Mouse (Mus musculus) right cerebral cortex, postnatal 25 days (tissue): Measurements from ENCODE around the gene Pla2g16.
A peak's percentile ranks its signal among the peaks of the same experiment; 100 is the strongest.

Experiments
- DNase-seq: peaks from one replicate; pipeline ENCODE4 v3.0.0; 2022

Gene Pla2g16

DNA sequence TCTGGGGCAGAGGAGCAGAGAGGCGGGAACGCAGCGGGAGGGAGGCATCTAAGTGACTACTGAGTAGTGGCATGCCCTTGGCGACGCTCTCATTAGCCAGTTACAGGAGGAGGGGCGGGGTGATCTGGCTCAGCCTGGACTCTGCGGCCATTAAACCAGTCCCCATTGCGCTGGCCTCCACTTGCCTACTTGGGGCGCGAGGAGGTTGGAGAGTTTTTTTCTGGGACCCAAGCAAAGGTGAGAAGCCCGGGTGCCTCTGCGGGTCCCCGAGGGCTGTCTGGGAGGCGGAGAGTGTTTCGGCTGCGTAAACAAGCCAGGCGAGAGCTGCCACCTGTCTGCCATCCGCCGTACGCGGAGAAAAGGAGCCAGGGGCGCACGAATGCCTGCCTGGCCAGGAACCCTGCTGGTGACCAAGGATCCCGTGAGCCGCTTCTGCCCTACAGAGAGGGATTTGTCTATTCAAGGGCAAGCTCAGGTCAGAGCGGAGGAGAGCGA lies at the start of gene Pla2g16:
Pla2g16 (plus strand) TSS at position 132 of the 495 bp plus-strand sequence.
- no peak for DNase-seq

DNA sequence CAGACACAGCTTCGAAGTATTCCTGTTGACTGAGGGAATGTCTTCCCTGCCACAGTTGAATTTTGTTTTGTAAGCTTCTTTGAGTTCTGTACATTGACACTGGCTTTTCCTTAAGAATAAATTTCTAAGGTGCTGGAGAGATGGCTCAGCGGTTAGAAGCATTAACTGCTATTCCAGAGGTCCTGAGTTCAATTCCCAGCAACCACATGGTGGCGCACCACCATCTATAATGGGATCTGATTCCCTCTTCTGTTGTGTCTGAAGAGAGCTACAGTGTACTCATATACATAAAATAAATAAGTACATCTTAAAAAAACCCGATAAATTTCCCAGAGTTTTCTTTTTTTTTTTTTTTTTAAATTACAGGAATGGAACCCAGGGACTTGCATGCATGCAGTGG lies 49.2 kb upstream of the Pla2g16 start:
- no peak for DNase-seq

DNA sequence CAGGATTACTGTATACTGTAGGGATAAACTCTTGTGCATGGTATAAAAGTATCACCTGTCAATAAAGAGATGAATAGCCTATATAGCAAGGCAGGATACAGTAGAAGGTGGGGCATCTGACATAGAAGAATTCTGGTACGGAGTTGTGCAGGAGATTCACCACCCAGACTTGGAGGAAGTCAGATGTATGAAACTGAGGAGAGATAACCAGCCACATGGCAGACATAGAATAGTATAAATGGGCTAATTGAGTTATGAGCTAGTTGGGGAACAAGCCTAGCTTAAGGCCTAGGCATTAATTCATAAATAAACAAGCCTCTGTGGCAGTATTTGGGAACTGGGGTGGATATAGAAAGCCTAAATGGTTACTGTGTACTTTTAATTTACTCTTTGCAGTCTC lies 40.8 kb upstream of the Pla2g16 start:
- DNase-seq: no peak

DNA sequence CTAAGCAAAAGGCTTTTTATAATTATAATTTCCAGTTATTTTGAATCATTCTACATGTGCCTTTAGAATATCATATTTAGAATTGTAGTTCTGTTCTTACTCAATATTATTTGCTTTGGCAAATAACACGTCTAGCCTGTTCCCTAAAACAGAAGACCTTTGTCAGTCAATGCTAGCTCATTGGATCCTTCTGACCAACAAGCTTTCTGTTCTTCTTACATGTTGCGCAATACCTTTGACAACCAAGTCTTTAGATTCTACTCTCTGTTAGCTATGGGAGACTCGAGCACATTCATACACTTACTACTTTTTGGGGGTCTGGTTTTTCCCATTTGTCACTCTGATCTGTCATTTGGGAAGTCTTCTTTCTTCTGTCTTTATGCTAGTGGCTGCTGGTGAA lies 35.6 kb upstream of the Pla2g16 start:
- DNase-seq: no peak

DNA sequence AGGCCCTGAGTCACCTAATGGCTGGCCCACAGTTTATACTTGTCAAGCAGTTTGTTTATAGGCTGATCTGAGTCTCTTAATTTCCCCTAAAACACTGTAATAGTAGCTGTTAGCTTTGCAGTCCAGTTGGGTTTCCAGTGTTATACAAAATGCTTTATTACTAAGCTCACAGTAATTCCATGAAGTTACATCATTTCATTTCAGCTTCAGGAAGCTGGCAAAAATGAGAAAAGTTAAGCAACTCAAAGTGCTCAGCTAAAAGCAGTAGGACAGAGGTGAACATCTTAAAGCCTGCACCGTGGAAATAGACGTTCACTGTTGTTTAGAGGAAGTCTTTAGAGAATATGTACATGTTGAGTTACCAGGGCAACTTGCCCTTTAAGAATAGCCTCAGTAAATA lies 34.4 kb upstream of the Pla2g16 start:
- no peak for DNase-seq

DNA sequence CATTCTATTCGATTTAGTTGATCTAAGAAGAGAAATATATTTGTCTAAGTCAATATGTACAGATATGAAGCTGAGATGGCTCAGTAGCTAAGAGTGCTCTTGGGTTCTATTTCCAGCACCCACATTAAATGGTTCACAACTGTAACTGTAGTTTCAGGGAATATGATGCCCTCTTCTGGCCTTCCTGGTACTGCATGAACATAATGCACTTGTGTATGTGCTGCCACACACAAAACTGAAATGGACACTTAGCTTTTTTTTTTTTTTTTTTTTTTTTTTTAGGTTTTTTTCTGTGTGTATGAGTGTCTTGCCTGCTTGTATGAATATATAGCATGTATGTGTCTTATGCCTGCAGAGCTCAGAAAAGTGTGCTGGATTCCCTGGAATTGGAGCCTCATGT lies 34.0 kb upstream of the Pla2g16 start:
- no peak for DNase-seq

DNA sequence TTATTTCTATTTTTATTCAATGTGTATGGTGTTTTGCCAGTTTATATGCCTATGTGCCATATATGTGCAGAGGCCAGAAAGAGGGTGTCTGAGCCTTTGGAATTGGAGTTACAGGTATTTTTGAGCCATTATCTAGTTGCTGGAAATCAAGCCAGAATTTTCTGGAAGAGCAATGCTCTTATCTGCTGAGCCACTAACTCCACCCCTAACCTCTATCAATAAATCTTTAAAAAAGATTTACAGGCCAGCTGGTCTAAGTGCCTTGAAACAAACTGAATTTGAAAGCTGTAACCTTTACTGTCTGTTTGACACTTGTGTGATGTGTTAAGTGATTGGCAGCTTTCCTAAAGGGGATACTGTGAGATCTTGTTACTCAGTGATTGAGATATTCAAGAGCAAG lies 33.5 kb upstream of the Pla2g16 start:
- no peak for DNase-seq

DNA sequence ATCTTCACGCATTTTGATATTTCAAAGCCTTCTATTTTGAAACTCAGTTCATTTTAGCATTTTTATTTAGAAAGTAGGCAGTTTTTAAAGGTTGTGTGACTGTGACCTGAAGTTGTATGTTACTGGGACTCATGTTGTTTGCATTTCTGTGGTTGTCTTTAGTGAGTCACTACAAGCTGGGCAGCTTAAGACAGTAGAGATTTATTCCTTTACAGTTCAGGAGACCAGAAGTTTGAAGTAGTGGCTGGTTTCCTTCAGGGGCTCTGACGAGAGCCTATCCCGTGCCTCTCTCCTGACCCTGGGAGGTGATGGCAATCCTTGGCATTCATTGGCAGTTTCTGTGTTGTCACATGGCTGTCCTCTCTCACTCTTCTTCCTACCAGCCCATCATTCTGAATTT lies 32.4 kb upstream of the Pla2g16 start:
- no peak for DNase-seq

DNA sequence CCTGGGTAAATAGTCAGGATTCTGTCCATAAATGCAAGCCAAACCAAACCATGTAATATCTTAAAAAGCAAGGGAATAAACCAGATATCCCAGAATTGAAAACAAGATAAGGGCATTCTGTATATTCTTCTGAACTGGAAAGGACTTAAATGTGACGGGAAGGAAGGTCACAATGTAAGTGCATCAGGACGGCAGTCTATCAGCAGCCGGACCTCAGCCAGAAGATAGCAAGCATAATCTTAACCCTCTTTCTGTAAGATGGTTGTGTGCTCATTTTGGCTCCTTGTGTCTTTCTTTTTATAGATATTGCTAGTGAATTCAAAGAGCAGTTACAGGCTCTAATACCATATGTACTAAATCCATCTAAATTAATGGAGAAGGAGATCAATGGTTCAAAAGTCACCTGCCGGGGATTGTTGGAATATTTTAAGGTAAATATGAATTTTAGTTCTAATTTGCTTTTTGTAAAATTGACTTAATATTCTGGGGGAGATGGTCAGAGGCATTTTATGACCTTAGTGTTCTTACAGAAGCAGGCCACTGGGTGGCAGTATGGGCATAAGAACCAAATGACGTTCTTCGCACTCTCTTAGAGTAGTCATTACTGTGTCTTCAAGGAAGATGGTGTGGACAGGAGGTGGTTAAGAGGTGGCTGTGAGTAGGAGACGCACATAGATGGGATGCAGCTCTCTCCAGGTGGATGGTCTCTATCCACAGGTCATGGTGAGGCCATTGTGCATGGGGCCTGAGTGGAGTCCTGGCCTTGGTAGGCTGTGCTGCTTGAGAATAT lies 28.4 kb upstream of the Pla2g16 start:
- peak; percentile 52 for DNase-seq

DNA sequence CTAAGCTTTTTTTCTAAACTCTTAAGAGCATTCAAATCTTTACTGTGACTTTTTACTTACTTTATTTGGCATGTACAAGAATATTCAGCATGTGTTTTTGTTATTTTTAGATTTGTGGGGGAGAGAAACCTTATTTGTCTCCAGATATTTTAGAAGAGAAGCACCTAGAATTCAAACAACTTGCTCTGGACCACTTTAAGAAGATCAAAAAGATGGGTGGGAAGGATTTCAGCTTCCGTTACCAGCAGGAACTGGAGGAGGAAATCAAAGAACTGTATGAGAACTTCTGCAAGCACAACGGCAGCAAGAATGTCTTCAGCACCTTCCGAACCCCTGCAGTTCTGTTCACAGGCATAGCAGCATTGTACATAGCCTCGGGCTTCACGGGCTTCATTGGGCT lies 25.4 kb upstream of the Pla2g16 start:
- DNase-seq: no peak

DNA sequence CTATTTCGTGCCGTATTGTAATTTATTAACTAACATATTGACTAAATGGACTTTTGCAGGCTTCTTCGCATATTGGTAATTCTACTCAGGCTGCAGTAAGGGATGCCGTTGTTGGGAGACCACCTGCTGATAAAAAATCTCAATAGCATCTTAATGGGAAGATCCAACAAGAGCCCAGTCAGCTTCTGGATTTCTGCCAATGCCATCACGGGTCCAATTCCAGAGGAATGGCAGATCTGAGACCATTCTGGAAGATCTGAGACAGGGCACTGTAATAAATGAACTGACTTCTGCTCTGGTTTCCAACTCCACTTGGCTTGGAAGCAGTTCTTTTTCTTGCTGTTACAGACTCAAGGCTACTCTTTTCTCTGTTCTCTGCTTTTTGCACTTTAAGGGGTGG lies 23.4 kb upstream of the Pla2g16 start:
- no peak for DNase-seq

DNA sequence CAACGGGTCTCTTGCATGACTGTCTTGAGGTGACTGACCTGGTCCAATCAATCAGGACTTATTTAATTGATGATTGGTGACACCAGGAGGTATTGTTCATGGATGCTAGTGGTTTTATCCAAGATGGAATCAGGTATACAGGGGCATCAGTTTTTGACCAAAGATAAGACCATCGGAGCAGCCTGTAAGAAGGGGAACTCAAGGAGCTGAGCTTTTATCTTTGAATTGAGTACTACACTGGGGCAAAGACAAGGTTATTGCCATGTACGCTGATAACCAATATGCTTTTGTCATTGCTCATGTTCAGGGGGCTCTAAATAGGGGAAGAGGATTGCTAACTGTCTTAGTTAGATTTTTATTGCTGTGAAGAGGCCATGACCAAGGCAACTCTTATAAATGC lies 8.3 kb upstream of the Pla2g16 start:
- DNase-seq: no peak

DNA sequence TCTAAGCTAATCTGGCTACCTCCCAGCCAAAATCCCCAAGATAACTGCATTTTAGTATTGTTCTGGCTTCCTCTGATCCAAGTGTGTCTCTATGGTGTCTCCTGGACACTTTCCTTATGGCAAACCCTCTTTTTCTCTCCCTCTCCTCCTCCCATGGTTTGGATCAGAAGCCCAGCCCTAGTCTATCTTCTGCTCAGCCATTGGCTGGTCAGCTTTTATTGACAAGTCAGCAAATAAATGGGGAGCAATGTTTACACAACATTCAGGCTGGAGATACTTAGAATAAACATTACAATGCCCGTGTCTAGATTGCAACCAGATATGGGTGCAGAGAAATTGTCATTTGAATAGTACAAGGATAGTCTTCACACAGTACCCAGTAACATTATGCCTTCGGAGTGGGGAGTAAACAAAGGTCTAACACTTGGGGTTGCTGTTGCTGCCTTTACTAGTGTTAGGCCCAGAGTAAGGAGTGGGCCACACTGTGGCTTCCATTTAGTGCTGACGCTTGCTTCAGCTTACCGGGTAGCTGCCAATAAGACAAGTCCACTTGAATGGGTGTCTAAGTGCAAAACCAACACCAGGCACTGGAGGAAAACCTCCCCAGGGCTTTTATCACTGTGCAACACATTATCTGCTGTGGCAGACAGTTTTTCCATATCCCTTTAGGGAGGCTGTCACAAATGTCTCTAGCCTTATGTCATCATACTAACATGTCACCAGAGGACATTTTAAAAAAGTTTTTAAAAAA lies 5.5 kb upstream of the Pla2g16 start:
- no peak for DNase-seq

DNA sequence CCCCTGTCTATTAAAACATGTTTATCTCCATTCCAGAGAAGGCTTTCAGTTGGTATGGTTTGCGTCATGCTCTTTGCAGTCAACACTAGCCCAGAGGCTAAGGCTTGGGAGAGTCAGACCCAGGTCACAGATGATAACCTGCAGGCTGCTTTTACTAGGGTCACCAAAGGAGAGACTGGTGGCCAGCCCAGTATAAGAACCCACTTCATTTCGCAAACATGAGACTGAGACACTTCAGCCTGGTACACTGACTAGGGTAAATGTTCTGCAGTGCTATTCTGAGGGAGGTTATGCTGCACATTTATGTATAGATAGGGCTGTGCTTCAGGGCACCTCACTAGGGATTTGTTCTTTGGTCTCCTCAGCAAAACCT lies 5.0 kb upstream of the Pla2g16 start:
- no peak for DNase-seq

DNA sequence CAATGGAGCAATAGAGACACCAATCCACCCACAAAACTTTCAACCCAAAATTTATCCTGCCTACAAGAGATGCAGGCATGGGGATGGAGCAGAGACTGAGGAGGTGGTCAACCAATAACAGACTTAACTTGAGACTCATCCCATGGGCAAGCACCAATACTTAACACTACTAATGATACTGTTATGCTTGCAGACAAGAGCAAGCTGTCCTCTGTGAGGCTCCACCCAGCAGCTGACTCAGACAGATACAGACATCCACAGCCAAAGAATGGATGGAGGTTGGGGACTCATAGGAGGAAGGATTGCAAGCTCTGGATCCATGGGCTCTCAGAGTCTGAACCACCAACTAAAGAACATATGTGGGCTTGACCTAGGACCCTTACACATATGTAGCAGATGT lies 3.8 kb upstream of the Pla2g16 start:
- no peak for DNase-seq

DNA sequence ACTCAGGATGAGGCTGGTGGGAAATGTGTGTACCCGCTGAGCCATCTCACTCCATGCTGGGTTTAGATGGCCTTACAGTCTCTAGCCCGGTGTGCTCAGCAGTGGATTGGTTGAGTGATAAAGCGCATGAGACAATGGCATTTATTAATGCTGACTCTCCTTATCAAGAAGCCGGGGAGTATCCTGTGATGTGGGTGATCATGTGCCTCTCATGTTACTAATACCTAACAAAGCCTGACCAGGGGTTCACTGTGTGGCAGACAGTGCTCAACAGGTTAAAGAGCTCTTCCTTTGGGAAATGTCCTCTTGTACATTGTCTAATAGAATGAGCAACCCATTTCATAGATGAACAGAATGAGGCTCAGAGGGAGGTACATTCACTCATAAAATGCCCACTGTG lies 2.4 kb upstream of the Pla2g16 start:
- no peak for DNase-seq

DNA sequence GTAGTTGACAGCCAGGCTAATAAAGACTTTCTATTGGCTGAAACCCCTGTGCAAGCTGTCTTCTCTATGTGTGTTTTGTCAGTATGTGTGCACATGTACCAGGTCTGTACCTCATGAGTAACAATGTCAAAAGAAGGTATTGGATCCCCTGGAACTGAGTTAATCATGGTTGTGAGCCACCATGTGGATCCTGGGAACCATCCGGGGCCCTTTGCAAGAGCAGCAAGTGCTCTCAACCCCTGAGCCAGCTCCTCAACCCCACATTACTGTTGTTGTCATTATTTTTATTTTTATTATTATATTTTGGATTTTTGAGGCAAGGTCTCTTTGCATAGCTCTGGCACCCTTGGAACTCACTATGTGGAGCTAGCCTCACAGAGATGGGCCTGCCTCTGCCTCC lies 618 bp upstream of the Pla2g16 start:
- no peak for DNase-seq

DNA sequence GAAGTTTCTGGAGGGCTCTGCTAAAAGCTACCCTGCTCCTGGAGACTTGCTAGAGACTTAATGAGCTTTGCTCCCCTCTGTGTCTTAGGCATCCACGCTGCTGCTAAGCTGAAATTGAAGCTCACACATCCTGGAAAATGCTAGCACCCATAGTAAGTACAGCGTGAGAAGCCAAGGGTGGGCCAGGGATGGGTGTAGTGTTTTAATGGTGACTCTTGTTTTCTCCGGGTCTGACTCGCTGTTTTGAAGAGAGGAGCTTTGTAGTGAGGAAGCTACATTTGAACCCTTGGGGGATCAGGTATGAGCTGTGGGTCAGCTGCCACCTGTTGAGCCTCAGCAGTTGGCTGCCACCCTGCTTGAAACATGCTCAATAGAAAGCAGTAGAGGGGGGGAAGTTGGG lies 585 bp downstream of the Pla2g16 start:
- no peak for DNase-seq

DNA sequence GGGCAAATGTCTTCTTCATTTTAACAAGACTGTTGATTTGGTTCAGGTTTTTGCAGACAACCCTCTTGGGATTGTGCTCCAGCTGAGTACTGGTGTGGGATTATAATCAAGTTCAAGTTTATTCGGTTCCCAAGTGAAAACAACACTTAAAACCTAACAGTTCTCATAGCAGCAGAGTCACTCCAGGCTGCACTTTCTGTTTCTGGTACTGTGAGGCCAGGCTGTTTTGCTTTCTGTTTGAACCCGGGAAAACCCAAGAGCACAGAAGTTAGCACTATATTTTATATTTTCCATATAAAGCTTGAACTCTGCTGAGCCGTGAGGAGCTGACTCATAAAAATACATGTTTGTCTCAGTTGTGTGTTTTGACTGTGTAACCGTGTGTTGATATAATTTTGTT lies 1.4 kb downstream of the Pla2g16 start:
- DNase-seq: no peak

DNA sequence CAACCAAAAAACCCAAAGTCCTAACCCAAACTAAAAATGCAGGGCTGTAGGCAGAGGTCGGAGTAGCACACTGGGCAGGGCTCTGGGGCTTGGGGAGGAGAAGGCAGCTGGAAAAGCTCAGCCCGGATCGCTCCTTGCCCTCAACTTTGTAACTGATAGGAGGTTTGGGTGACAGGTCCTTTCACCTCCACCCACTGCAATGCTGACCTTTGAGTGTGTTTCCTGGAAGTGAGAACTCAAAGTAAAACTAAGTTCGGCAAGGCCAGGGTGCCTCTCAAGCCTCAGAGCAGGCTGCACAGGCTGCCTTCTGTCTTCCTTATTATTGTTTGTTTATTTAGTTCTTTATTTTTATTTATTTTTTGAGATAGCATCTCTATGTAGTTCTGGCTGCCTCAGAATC lies 2.7 kb downstream of the Pla2g16 start:
- DNase-seq: no peak

DNA sequence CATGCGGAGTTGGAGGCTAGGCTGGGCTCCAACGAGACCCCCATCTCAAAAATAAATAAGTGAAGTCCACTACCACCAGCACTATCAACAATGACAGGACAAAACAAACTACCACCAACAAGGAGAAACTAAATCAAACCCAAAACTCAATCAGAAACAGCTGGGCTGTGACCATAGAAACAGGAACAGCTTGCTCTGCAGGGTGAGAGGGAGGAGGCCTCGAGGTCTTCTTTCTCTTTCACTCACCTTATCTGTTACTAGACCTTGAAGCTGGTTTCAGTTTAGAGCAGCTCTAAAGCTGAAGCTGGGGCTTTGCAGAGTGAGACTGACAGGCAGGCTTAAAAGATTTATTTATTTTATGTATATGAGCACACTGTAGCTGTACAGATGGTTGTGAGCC lies 4.2 kb downstream of the Pla2g16 start:
- no peak for DNase-seq

DNA sequence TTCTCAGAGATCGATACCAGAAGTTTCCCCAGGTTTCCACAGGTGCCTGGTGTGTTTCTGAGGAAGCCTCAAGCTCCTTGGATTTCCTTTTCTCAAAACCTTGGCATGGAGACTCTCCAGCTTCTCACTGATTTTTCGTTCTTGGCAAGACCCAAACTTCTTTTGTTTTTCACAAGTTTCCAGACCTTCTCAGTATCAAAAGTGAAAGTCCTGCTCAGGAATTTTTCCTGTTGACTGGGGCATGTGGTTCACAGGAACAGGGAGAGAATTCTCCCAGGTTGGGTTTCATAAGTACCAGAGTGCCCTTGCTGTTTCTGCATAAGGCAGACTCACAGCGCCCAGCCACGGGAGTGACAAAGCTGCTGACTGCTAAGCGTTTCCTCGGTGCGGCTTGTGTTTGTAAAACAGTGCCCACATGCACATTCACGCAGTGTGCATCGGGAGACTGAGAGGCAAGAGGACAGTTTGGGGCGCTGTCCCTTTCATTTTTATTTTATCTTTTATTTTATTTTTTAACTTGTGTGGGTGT lies 5.4 kb downstream of the Pla2g16 start:
- DNase-seq: no peak

DNA sequence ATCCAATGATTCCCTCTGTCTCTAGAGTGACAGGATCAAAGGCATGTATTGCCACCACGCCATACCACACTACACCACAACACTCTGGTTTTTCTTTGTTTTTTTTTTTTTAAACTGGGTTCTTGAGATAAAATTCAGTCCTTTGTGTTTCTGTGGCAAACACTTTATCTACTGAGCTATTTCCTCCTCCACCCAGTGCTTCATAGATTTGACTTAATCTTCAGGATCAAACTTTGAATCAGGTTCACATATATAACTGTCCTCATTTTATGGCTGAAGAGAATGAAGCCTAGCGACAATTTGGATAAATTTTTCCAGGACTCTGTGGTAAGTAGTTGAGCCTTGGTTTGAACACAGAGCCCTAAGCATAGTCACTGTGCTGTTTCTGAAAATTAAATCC lies 6.4 kb downstream of the Pla2g16 start:
- no peak for DNase-seq

DNA sequence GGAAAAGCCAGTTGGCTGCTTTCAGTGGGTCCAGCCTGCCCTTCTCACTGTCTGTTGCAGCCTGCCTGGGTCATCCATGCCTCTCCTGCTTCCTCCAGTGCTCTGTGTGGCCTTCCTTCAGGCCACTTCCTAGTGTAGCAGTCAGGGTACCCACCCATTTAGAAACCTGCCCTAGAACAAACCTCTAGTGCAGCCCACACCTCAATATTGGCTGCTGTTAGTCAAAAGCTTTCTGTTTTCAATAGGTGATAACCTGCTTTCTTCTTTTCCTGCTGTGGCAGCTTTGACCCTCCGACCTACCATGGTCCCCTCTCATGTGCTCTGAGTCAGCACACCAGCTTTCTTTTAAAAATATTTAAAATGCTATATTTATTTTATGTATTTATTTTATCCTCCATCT lies 7.2 kb downstream of the Pla2g16 start:
- no peak for DNase-seq
